Mouse (Mus musculus): ENCODE measurements around the gene Amotl2. TPM values are rescaled to one million over a fixed set of nuclear protein-coding genes. Genes with fewer than 3 reads are reported as not detected.
"Not testable (repeated sequence)": the region's sequence is repeated elsewhere in the genome, so short reads cannot be mapped to it uniquely, and the experiment has no call there.

Gene Amotl2
- polyA plus RNA-seq, 1 experiment, result 26.3 TPM

DNA sequence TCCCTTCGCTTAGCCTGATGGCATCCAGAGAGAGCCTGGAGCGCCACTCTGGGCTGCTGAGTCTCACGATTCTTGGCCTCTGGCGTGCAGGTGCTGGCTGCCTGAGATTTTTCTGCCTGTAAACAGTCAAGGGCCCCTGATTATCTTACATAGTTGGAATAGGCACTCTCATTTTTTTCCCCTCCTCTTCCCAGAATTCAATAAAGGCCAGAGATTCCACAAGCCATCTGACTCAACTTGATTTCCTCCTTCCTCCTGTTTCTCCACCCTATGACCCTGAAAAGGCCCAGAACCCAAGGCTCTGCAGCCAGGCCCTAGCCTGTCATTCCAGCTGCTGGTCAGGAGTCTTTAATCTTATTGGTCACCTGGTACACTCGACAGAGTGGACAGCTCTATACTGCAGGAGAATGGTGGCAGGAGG is 43.1 kb downstream of the Amotl2 start:
- H3K4me3 ChIP-seq (replicated peaks; ENCODE audit: control insufficient read depth, low read depth, low read length), result no peak overlapping the region
- no peak for TF ChIP-seq CTCF (IDR thresholded peaks at IDR 0.05; ENCODE audit: control insufficient read depth, insufficient read depth, low read length)
- TF ChIP-seq POLR2A (IDR thresholded peaks at IDR 0.05; ENCODE audit: borderline replicate concordance, control insufficient read depth, low read depth, low read length), result no peak
- no peaks in the 10 kb centered on the region; the same call in 1 of the 2 replicates for H3K4me1 ChIP-seq (ENCODE audit: control insufficient read depth, insufficient read depth, low read length)
- H3K27ac ChIP-seq (ENCODE audit: control insufficient read depth, insufficient read depth, low read depth, low read length, poor library complexity), result no peak overlapping the region; the same call in 1 of the 2 replicates
- WGBS, result 67% methylated on average over 5 of the region's 5 CpGs

- 84% methylated on average over 7 of the region's 7 CpGs for WGBS
Observed at GRCm38 (mm10) chr9:102761599-102761998, 45.1 kb downstream of the Amotl2 start.

GRCm38 (mm10) chr9:102762836-102763235 is 46.4 kb downstream of the Amotl2 start:
- no peak overlapping the region for H3K27ac ChIP-seq (ENCODE audit: control insufficient read depth, insufficient read depth, low read depth, low read length, poor library complexity)
- no peaks in the 10 kb centered on the region; the same call in 1 of the 2 replicates for H3K4me1 ChIP-seq (ENCODE audit: control insufficient read depth, insufficient read depth, low read length)
- no peak for TF ChIP-seq CTCF (IDR thresholded peaks at IDR 0.05; ENCODE audit: control insufficient read depth, insufficient read depth, low read length)
- no peak for TF ChIP-seq POLR2A (IDR thresholded peaks at IDR 0.05; ENCODE audit: borderline replicate concordance, control insufficient read depth, low read depth, low read length)
- 83% methylated on average over 3 of the region's 3 CpGs for WGBS
- H3K4me3 ChIP-seq (replicated peaks; ENCODE audit: control insufficient read depth, low read depth, low read length), result no peak overlapping the region

More at GRCm38 (mm10) chr9:102761599-102761998, 45.1 kb downstream of the Amotl2 start:
- Histone ChIP-seq H3K27ac (ENCODE audit: control insufficient read depth, insufficient read depth, low read depth, low read length, poor library complexity) (no peak overlapping the region), H3K4me1 (ENCODE audit: control insufficient read depth, insufficient read depth, low read length) (no peaks in the 10 kb centered on the region; the same call in 1 of the 2 replicates), H3K4me3 (replicated peaks; ENCODE audit: control insufficient read depth, low read depth, low read length) (no peak overlapping the region)
- TF ChIP-seq CTCF (IDR thresholded peaks at IDR 0.05; ENCODE audit: control insufficient read depth, insufficient read depth, low read length), result no peak
- TF ChIP-seq POLR2A (IDR thresholded peaks at IDR 0.05; ENCODE audit: borderline replicate concordance, control insufficient read depth, low read depth, low read length), result no peak

GRCm38 (mm10) chr9:102763520-102763919 is 47.0 kb downstream of the Amotl2 start:
- TF ChIP-seq POLR2A (IDR thresholded peaks at IDR 0.05; ENCODE audit: borderline replicate concordance, control insufficient read depth, low read depth, low read length), result no peak
- TF ChIP-seq CTCF (IDR thresholded peaks at IDR 0.05; ENCODE audit: control insufficient read depth, insufficient read depth, low read length), result no peak
- H3K27ac ChIP-seq (ENCODE audit: control insufficient read depth, insufficient read depth, low read depth, low read length, poor library complexity), result no peak overlapping the region
- 64% methylated on average over 8 of the region's 8 CpGs for WGBS
- no peak overlapping the region for H3K4me3 ChIP-seq (replicated peaks; ENCODE audit: control insufficient read depth, low read depth, low read length)
- no peaks in the 10 kb centered on the region for H3K4me1 ChIP-seq (ENCODE audit: control insufficient read depth, insufficient read depth, low read length)

- H3K4me1 ChIP-seq (ENCODE audit: control insufficient read depth, insufficient read depth, low read length); H3K4me3 ChIP-seq (replicated peaks; ENCODE audit: control insufficient read depth, low read depth, low read length): not testable (repeated sequence)
- 85% methylated on average over 2 of the region's 2 CpGs for WGBS
Observed at GRCm38 (mm10) chr9:102764540-102764939, 48.1 kb downstream of the Amotl2 start.

GRCm38 (mm10) chr9:102766741-102767140 is 50.3 kb downstream of the Amotl2 start:
- no peak for TF ChIP-seq POLR2A (IDR thresholded peaks at IDR 0.05; ENCODE audit: borderline replicate concordance, control insufficient read depth, low read depth, low read length)
- TF ChIP-seq CTCF (IDR thresholded peaks at IDR 0.05; ENCODE audit: control insufficient read depth, insufficient read depth, low read length), result no peak
- WGBS, result 82% methylated on average over 3 of the region's 3 CpGs
- H3K4me1 ChIP-seq (ENCODE audit: control insufficient read depth, insufficient read depth, low read length), result no peaks in the 10 kb centered on the region

More at GRCm38 (mm10) chr9:102764540-102764939, 48.1 kb downstream of the Amotl2 start:
- not testable (repeated sequence) for H3K27ac ChIP-seq (ENCODE audit: control insufficient read depth, insufficient read depth, low read depth, low read length, poor library complexity)

DNA sequence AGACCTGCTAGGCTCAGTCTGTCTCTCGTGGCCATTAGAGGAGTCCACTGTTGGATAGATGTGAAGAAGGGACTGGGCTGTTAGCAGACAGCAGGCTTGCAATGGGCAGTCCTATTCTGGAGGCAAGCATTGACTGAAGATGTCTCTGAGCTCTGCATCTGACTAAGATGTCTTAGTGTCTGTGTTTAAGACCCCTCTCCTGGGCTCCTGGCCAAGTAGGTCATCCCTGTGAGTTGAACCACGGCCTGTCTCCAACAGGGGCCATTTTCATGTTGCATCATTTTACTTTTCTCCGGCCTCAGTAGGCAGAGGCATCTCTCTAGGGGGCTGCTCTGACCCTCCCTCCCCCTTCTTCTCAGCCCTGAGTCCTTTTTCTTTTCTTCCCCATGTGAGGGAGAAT is 52.8 kb downstream of the Amotl2 start:
- Histone ChIP-seq H3K4me1 (ENCODE audit: control insufficient read depth, insufficient read depth, low read length) (no peaks in the 10 kb centered on the region), H3K4me3 (replicated peaks; ENCODE audit: control insufficient read depth, low read depth, low read length) (no peak overlapping the region), H3K27ac (ENCODE audit: control insufficient read depth, insufficient read depth, low read depth, low read length, poor library complexity) (no peak overlapping the region)
- WGBS, result 69% methylated on average over 3 of the region's 3 CpGs
- TF ChIP-seq POLR2A (IDR thresholded peaks at IDR 0.05; ENCODE audit: borderline replicate concordance, control insufficient read depth, low read depth, low read length) (no peak), CTCF (IDR thresholded peaks at IDR 0.05; ENCODE audit: control insufficient read depth, insufficient read depth, low read length) (no peak)

More at GRCm38 (mm10) chr9:102766741-102767140, 50.3 kb downstream of the Amotl2 start:
- Histone ChIP-seq H3K27ac (ENCODE audit: control insufficient read depth, insufficient read depth, low read depth, low read length, poor library complexity) (no peak overlapping the region), H3K4me3 (replicated peaks; ENCODE audit: control insufficient read depth, low read depth, low read length) (no peak overlapping the region)

DNA sequence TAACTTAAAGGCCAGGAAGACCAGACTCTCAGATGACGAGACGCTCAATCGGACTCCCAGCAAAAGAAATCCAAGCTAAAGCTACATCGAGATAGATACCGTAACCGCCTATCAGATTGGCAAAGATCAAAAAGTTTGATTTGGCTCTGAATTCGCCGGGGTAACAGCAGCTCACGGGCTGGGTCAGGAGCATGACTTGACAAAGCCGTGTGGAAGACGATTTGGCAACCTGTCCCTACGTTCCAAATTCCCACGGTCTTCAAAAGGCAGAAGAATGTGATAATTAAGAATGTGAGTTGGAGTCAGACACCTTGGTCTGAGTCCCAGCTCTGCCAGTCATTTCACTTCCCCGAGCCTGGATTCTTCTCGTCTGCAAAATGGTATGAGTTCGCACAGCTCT is 53.7 kb downstream of the Amotl2 start:
- Histone ChIP-seq H3K4me1 (ENCODE audit: control insufficient read depth, insufficient read depth, low read length) (no peaks in the 10 kb centered on the region), H3K27ac (ENCODE audit: control insufficient read depth, insufficient read depth, low read depth, low read length, poor library complexity) (no peak overlapping the region), H3K4me3 (replicated peaks; ENCODE audit: control insufficient read depth, low read depth, low read length) (no peak overlapping the region)
- WGBS, result 83% methylated on average over 16 of the region's 16 CpGs
- TF ChIP-seq POLR2A (IDR thresholded peaks at IDR 0.05; ENCODE audit: borderline replicate concordance, control insufficient read depth, low read depth, low read length), result no peak
- no peak for TF ChIP-seq CTCF (IDR thresholded peaks at IDR 0.05; ENCODE audit: control insufficient read depth, insufficient read depth, low read length)

GRCm38 (mm10) chr9:102771308-102771895 is 54.9 kb downstream of the Amotl2 start:
- no peak for TF ChIP-seq CTCF (IDR thresholded peaks at IDR 0.05; ENCODE audit: control insufficient read depth, insufficient read depth, low read length)
- TF ChIP-seq POLR2A (IDR thresholded peaks at IDR 0.05; ENCODE audit: borderline replicate concordance, control insufficient read depth, low read depth, low read length), result no peak
- Histone ChIP-seq H3K27ac (ENCODE audit: control insufficient read depth, insufficient read depth, low read depth, low read length, poor library complexity) (no peak overlapping the region; the same call in 1 of the 2 replicates), H3K4me1 (ENCODE audit: control insufficient read depth, insufficient read depth, low read length) (no peaks in the 10 kb centered on the region), H3K4me3 (replicated peaks; ENCODE audit: control insufficient read depth, low read depth, low read length) (no peak overlapping the region)
- 61% methylated on average over 21 of the region's 21 CpGs for WGBS

Data from bone marrow, adult 2 months (tissue).